Mouse (Mus musculus): ENCODE data around the gene Zfp978. TPM values are rescaled to one million over a fixed set of nuclear protein-coding genes. Genes with fewer than 3 reads are reported as not detected.
A peak's percentile ranks its signal among the peaks of the same experiment; 100 is the strongest.

Gene Zfp978
- polyA plus RNA-seq, 1 experiment from 2014 or later: not detected

DNA sequence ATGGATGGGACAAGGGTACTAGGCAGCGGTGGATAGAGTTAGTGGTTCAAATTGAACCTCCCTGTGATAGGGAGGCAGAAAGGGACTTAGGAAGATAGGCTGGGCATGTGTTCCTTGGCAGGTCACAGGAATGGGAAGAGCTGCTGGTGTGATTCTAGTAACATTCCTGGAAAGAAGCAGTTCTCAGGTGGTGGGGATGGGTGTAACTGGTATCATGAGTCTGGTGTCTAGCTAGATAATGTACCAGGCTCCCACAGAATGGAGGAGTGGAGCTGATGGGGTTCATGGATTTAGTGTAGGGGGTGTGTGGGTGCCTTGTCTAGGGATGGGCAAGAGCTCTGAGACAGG is 71.3 kb downstream of the Zfp978 start:
- H3K4me3 ChIP-seq (replicated peaks): no peak overlapping the region
- H3K9ac ChIP-seq (replicated peaks): no peak overlapping the region
- ATAC-seq (ENCODE audit: insufficient number of reproducible peaks, insufficient read depth, low FRiP score, low TSS enrichment, low read depth): peak; percentile 16; the same call in 1 of the 2 replicates
- H3K9me3 ChIP-seq: peaks cover 40% of the 10 kb centered on the region
- no peaks in the 10 kb centered on the region for H3K36me3 ChIP-seq
- H3K27me3 ChIP-seq: no peaks in the 10 kb centered on the region
- H3K4me2 ChIP-seq: no peak overlapping the region
- no peaks in the 10 kb centered on the region for H3K4me1 ChIP-seq (replicated peaks)
- WGBS: 93% methylated on average over 1 of the region's 1 CpGs
- no peak overlapping the region for H3K27ac ChIP-seq

DNA sequence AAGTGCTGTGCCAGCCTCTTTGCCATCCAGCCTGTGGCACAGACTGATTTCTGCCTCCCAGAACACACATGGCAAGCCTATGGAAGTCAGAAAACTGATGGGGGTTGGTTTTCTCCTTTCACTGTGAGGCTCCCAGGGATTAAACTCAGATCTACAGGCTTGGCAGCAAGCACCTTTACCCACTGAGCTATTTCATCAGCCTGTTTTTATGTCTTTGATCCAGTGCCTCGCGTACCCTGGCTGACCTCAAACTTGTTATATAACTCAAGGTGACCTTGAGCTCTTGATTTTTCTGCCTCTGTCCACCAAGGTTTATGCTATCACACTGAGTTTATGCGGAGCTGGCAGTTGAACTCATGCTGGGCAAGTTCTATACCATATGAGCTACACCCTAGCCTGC is 71.9 kb downstream of the Zfp978 start:
- no peak for ATAC-seq (ENCODE audit: insufficient number of reproducible peaks, insufficient read depth, low FRiP score, low TSS enrichment, low read depth)

DNA sequence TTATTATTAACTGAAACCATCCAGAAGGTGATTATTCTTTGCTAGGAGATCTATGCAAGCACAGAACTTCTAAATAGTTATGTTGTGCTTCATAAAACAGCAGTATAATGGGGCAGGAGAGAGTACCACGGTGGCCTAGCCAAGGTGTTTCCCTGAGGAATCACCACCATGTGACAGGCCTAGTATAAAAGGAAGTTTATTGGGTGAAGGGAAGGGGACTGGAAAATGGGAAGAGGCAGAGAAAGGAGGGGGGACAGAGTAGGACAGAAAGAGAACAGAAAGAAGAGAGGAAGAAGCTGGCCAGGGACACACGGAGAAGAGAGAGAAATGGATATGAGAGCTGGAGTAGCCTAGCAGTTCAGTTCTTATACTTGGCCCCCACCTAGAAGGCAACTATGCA is 72.8 kb downstream of the Zfp978 start:
- Histone ChIP-seq H3K9me3 (peaks cover 37% of the 10 kb centered on the region), H3K4me1 (replicated peaks) (no peaks in the 10 kb centered on the region), H3K9ac (replicated peaks) (no peak overlapping the region), H3K27me3 (no peaks in the 10 kb centered on the region), H3K36me3 (no peaks in the 10 kb centered on the region), H3K4me3 (replicated peaks) (no peak overlapping the region), H3K27ac (no peak overlapping the region), H3K4me2 (no peak overlapping the region)
- no peak for ATAC-seq (ENCODE audit: insufficient number of reproducible peaks, insufficient read depth, low FRiP score, low TSS enrichment, low read depth)
- WGBS: 47% methylated on average over 2 of the region's 2 CpGs

More for the DNA sequence above, 71.9 kb downstream of the Zfp978 start:
- peaks cover 40% of the 10 kb centered on the region for H3K9me3 ChIP-seq
- no peak overlapping the region for H3K9ac ChIP-seq (replicated peaks)
- no peaks in the 10 kb centered on the region for H3K4me1 ChIP-seq (replicated peaks)
- 38% methylated on average over 3 of the region's 3 CpGs for WGBS
- no peak overlapping the region for H3K4me2 ChIP-seq
- H3K4me3 ChIP-seq (replicated peaks): no peak overlapping the region
- H3K27me3 ChIP-seq: no peaks in the 10 kb centered on the region
- no peaks in the 10 kb centered on the region for H3K36me3 ChIP-seq
- no peak overlapping the region for H3K27ac ChIP-seq

Other genes starting within 250 kb of the Zfp978 start
- 9.5 and 11.2 TPM in 2 replicates for gene Zfp991, start 229.3 kb upstream of the Zfp978 start, polyA plus RNA-seq (2016; fragmentation: Nextera tagmentation; extraction: Ambion mirVana)
- gene Zfp988, start 55.6 kb upstream of the Zfp978 start, polyA plus RNA-seq (2016; fragmentation: Nextera tagmentation; extraction: Ambion mirVana): 0.09 TPM in 1 of 2 replicates, not detected in the other
- 13.6 and 16.5 TPM in 2 replicates for gene Zfp982, start 131.1 kb downstream of the Zfp978 start, polyA plus RNA-seq (2016; fragmentation: Nextera tagmentation; extraction: Ambion mirVana)
- gene Gm16503, start 178.9 kb downstream of the Zfp978 start, polyA plus RNA-seq (2016; fragmentation: Nextera tagmentation; extraction: Ambion mirVana): 0.92 and 1.1 TPM in 2 replicates
- gene Zfp985, start 192.0 kb downstream of the Zfp978 start, polyA plus RNA-seq (2016; fragmentation: Nextera tagmentation; extraction: Ambion mirVana): 0.18 and 0.46 TPM in 2 replicates

Data from limb, embryonic 12.5 days (tissue).